Mouse (Mus musculus) 3134 (cell line): ENCODE data around the gene Det1.

ENCODE experiments used
- DNase-seq: peaks from one replicate; pipeline ENCODE4 v3.0.0-alpha.2; 2011; ENCODE audit warnings: low spot score; ENCODE audit not compliant: insufficient read length; ENCODE audit errors: extremely low read depth

Det1 gene

DNA sequence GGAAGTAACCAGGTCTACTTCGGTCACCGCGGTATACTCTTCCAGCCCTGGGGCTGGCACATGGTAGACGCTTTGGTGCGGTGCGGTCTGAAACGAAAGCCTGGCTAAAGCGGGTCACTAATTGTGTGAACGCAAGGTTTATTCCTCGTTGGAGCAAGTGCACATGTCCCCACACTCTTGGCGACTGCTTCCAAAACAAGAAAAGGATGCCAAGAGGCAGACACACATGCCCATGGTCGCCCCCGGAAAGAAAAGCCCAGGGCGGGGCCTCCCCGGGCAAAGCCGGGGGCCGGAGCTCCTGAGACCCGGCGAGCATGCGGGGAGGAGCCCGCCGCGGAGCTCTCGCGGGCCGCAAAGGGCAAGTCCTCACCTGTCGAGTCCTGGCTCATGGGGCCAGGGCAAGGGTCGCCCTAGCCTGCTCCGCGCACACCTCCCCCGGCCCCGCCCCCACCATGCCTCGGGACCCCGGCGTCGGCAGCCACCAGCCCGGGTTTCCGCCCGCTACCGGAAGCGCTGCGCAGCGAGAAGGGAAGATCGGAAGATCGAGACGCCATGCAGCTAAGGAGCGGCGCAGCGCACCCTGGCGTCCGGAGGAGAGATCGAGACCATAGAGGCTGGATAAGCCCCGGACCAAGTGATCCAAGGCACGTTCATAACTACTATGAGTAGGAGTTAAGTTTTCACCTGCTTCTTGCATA, at the start of gene Det1:
TSS of gene Det1 (minus strand) at position 527 of the 698 bp plus-strand sequence.
- DNase-seq, result peak; percentile 84

DNA sequence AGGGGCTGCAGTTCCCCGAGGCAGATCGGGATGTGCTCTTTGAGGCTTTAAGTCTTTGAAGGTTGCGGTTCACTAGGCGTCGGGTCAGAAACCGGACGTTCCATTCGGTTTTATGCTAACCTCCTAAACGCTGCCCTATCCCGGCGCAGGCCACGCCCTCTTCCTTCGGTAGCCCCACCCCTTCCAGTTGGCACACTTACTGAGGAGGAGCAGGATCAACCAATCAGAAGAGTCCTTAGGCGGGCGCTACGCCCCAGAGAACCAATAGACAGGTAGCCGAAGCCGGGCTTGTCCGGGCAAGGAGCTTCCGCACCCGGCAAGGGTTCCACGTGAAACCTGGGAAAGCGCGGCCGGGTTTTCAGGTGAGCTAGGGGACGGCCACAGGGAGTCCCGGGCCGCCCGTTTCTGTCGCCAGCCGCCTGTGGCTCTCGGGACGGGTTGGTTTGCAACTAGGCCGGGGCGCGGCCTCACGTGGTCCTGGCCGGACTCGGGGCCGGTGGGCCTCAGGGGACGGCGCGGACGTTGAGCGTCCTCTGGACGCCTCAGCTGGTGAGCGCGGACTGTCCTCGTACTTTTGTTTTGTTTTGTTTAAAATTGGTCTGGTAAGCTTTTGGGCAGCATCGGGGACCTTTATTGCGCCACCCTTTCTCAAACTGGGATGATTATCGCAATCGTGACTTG, 48.7 kb upstream of the Det1 start, which contains the start of gene Aen:
TSS of gene Aen (plus strand) at position 202 of the 681 bp plus-strand sequence.
- peak; percentile 94 for DNase-seq

GRCm38 (mm10) chr7:78895021-78895652, 48.1 kb upstream of the Det1 start:
- DNase-seq, result no peak

DNA sequence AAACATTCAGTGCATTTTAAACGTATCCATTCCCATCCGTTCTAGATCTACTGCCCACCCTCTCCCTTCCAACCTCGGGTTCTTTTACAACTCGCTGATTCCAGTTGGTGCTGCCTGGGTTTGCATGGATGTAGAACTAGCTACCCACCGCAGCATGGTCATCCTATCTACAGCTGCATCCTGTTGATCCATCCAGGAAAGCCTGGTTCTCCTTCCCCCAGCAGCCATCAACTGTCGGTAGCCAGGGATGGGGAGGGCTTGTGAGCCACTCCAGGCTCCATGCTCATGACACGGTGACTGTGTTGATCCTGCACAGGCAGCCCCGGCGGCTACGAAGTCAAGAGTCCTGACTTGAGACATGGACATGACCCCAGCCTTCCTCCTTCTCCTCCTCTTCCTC, 46.9 kb upstream of the Det1 start:
- DNase-seq, result no peak

DNA sequence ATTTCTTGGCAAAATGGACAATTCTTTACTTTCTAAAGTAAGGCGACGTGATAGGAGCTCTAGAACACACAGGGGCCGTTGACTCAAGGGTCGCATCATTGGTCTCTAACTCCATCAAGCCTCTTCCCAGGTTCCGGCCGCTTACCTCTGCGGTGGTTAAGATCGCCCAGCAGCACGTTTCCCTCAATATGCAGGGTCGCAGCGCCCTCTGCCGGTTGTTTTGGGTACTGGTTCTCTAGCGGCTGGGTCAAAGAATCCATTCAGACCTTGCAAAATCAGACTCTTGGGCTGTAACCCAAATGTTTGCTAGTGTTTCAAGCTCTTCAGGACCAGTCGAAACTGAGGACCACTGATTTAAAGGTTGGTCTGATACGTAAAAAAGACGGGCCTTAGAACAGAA, 43.6 kb upstream of the Det1 start:
- peak; percentile 50 for DNase-seq

- no peak for DNase-seq
These were observed 40.4 kb upstream of the Det1 start for GRCm38 (mm10) chr7:78887431-78887842.

DNA sequence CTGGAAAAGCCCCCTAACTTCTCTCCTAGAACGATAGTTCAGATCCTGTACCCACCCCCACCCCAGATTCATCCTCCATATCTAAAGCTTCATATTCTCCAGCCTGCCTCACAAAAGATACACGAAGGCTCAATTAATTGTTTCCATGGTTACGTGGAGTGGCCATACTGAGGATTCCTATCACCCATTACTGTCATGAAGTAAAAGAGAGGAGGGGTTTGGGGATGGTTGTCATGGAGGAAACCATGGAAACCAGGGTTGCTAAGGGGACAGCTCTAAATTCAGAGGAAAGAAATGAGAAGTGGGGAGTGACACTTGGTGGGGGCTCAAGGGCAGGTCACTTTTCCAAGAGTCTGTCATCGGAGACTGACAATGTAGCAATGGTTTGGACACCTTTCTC, 39.4 kb upstream of the Det1 start:
- no peak for DNase-seq

DNA sequence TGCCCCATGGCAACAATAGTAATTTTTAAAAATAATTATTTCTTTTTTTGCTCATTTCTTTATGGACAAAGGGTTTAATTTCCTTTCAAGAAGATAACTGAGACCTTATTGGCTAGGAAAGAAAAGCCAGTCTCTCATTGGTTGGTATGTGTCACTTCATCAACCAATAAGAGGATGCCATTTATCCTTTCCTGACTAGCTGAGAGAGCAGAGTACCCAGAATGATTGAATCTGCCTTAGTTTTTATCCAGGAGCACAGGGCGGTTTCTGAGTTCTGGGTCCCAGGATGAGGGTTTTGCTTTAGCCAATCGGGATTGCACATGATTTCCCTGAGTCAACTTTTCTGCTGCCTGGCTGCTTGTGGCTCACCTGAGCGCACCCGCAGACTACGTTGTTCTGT, 38.3 kb upstream of the Det1 start:
- DNase-seq, result no peak

- DNase-seq, result no peak
These were observed 37.1 kb upstream of the Det1 start for GRCm38 (mm10) chr7:78884139-78884538.

DNA sequence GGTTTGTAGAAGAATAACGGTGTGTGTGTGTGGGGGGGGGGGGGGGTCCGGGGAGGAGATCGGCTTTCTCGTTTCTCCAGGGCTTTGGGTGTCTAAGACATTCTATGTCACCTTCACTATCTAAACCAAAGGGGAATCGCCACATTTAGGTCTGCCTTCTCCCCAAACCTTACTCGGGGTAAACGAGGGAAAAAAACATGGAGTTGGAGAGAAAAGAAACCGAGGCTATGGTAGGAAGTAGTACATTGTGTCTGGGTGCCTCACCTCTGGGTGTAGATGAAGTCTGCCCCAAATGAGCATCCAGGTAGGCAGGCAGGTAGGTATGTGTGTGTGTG, 36.6 kb upstream of the Det1 start:
- no peak for DNase-seq

DNA sequence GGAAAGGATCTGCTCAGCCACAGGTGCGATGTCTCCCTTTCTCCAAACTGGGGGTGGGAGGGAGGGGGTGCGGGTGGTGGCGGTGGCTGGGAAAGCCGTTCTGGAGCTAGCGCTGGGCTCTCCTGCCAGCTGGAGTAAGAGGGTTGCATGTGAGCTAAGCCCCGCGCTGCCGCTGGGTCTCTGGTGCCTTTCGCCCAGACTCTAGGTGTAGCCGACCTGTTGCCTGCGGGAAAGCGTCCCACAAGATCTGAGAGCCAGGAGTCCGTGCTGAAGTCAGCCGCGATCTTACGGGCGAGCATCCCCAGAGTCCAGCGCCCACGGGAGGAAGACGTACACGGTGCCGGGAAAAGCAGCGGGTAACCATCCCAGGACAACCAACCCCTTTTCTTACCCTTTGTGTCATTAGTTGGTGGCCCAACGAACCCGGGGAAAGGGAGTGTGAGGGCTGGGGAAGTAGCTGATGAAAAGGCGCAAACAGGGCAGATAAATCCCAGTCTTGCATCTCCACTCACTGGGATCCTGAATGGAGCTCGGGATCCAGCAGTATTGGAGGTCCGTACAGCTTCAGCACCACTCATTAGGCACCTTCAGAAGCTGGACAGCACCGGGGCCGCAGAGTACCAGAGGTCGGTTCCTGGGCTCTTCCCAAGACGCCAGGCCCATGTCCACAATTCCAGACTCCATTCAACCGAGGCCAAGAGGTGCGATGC, 36.1 kb upstream of the Det1 start:
- DNase-seq, result no peak

DNA sequence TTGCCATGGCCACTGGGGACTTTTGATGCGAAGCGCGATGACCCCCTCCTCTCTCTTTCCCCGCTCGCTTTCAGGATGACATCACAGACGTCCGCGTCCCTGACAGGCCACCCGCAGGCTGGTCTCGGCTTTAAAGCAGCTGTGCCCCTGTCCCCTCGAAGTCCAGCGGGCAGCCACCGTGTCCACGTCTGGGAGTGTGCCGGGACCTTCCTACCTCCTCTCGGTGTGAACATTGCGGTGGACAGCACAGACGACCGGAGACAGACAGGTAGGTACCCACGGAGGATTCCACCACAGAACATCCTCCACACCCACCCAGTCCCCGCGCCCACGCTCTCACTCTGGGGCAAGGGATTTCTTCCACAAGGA, 35.4 kb upstream of the Det1 start:
- DNase-seq, result no peak

- no peak for DNase-seq
These were observed 34.8 kb upstream of the Det1 start for GRCm38 (mm10) chr7:78881607-78882468.

GRCm38 (mm10) chr7:78872831-78873230, 25.8 kb upstream of the Det1 start:
- DNase-seq, result no peak

- no peak for DNase-seq
These were observed 25.3 kb upstream of the Det1 start for GRCm38 (mm10) chr7:78872366-78872765.

- no peak for DNase-seq
These were observed 21.7 kb upstream of the Det1 start for GRCm38 (mm10) chr7:78868731-78869130.

DNA sequence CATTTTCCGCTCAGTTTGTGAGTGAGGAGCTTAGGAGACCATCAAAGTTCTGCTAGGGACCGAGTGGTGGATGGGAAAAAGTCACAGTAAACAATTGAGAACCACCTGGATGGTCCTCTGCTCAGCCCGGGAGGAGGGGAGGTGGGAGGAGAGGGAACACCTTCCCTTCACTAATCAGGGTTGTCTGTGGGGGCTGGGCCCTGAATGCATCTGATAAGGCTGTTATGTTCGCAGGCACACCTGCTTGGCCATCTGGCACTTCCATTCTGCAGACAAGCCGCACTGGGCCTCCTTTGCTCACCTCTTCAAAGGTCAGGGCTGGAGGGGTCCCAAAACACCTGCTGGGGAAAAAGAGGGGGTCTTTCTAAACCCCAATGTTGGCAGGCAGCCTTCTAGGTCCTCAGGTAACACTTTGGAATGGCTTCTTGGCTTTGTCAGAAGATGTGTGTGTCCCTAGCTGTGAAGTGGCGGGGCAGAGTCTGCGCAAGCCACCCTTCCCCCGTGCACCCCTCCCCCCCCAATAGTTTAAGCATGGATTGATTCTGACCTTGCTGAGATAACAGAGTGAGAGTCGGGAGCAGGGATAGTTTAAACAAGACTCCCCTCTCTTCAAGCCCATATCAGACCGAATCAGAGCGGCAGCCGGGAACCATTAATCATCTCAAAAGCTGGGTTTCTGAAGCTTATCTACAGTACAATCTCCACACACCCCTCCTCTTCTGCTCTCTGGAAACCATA, 18.3 kb upstream of the Det1 start:
- DNase-seq, result no peak

GRCm38 (mm10) chr7:78864446-78864802, 17.4 kb upstream of the Det1 start:
- no peak for DNase-seq

DNA sequence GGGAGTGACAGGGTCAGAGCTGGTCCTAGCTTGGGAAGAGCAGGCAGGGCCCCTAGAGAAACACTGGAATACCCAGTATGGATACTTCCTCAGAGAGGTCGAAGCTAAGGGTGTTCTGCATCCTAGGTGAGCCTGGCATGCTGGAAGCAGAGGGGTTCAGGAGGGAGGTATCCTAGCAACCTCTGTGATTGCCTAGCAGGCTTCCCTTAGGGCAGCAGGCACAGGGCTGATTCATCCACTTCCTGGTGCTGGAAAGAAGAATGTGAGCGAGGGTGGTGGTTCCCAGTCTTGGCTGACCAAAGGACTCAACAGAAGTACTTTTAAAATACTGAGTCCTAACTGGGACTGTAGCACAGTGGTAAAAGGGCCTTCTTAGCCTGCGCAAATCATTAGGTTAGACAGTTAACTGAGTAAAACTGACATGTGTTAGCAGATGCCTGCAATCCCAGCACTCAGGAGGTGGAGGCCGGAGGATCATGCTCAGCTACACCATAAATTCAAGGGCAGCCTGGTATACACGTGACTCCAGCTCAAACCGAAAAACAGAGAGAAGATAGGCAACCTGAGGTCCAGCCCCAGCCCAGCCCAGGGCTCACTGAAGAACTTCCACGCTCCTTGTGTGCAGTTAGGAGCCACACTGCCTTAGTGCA, 16.9 kb upstream of the Det1 start:
- DNase-seq, result no peak
